Mouse (Mus musculus) kidney, postnatal 25 days (tissue): ENCODE data around the gene Jph2.

Experiments used
- DNase-seq, 2 experiments: peaks; one replicate each; pipeline ENCODE4 v3.0.0; 2021; ENCODE audit warnings: mixed read lengths in 2 of 2

The Jph2 gene

GRCm38 (mm10) chr2:163397905-163398304, at the start of gene Jph2:
Gene Jph2 (minus strand): TSS chr2:163397993.
- peak; percentile 32 to 48 for DNase-seq

- no peak for DNase-seq
Measured at GRCm38 (mm10) chr2:163447375-163447774, 49.6 kb upstream of the Jph2 start.

- DNase-seq, result no peak
Measured at GRCm38 (mm10) chr2:163444017-163444416, 46.2 kb upstream of the Jph2 start.

- DNase-seq, result no peak
Measured at GRCm38 (mm10) chr2:163443543-163443942, 45.8 kb upstream of the Jph2 start.

GRCm38 (mm10) chr2:163439488-163439887, 41.7 kb upstream of the Jph2 start:
- no peak for DNase-seq

- peak; percentile 50 to 59 for DNase-seq
Measured at GRCm38 (mm10) chr2:163438619-163439451, 41.0 kb upstream of the Jph2 start.

GRCm38 (mm10) chr2:163438246-163438618, 40.4 kb upstream of the Jph2 start, which contains the start of gene Gdap1l1:
Gene Gdap1l1 (plus strand): TSS chr2:163438476.
- no peak for DNase-seq

- no peak for DNase-seq
Measured at GRCm38 (mm10) chr2:163437800-163438199, 40.0 kb upstream of the Jph2 start.

- DNase-seq, result no peak
Measured at GRCm38 (mm10) chr2:163433971-163434370, 36.2 kb upstream of the Jph2 start.

- DNase-seq, result no peak
Measured at GRCm38 (mm10) chr2:163431289-163431688, 33.5 kb upstream of the Jph2 start.

- no peak for DNase-seq
Measured at GRCm38 (mm10) chr2:163428346-163429011, 30.7 kb upstream of the Jph2 start.

GRCm38 (mm10) chr2:163424597-163424996, 26.8 kb upstream of the Jph2 start, which contains the start of gene Oser1:
Gene Oser1 (minus strand): TSS chr2:163424697.
- no peak for DNase-seq

GRCm38 (mm10) chr2:163422895-163423660, 25.3 kb upstream of the Jph2 start:
- peak; percentile 50 to 75 for DNase-seq

- no peak for DNase-seq
Measured at GRCm38 (mm10) chr2:163420366-163420886, 22.6 kb upstream of the Jph2 start.

GRCm38 (mm10) chr2:163419346-163420045, 21.7 kb upstream of the Jph2 start:
- DNase-seq, result peak; percentile 98 to 99

- DNase-seq, result peak; percentile 60 to 85
Measured at GRCm38 (mm10) chr2:163418841-163419345, 21.1 kb upstream of the Jph2 start.

- DNase-seq, result no peak
Measured at GRCm38 (mm10) chr2:163417830-163418229, 20.0 kb upstream of the Jph2 start.

GRCm38 (mm10) chr2:163417026-163417425, 19.2 kb upstream of the Jph2 start:
- no peak for DNase-seq

- no peak for DNase-seq
Measured at GRCm38 (mm10) chr2:163412846-163413590, 15.2 kb upstream of the Jph2 start.

- no peak for DNase-seq
Measured at GRCm38 (mm10) chr2:163412419-163412818, 14.6 kb upstream of the Jph2 start.

- DNase-seq, result no peak
Measured at GRCm38 (mm10) chr2:163411840-163412239, 14.0 kb upstream of the Jph2 start.
